Mouse (Mus musculus): ENCODE measurements around the gene CK137956. TPM values are rescaled to one million over a fixed set of nuclear protein-coding genes. Genes with fewer than 3 reads are reported as not detected.

The CK137956 gene
- polyA plus RNA-seq, 1 experiment from 2014 or later = not detected

- Histone ChIP-seq H3K36me3 (no peaks in the 10 kb centered on the region), H3K27ac (no peak overlapping the region), H3K27me3 (replicated peaks) (peaks cover 73% of the 10 kb centered on the region), H3K9ac (no peak overlapping the region), H3K4me2 (no peak overlapping the region), H3K9me3 (no peaks in the 10 kb centered on the region), H3K4me1 (peaks cover 8% of the 10 kb centered on the region; the same call in 1 of the 2 replicates), H3K4me3 (replicated peaks) (no peak overlapping the region)
- 10% methylated on average over 10 of the region's 10 CpGs for WGBS
- peak; percentile 42; the same call in 1 of the 2 replicates for ATAC-seq (ENCODE audit: insufficient read depth, low FRiP score, low read depth)
Observed at GRCm38 (mm10) chr4:127985874-127986273, 15.1 kb upstream of the CK137956 start.

- ATAC-seq (ENCODE audit: insufficient read depth, low FRiP score, low read depth) = no peak
- Histone ChIP-seq H3K36me3 (no peaks in the 10 kb centered on the region), H3K4me1 (peaks cover 8% of the 10 kb centered on the region; the same call in 1 of the 2 replicates), H3K9ac (no peak overlapping the region), H3K27ac (no peak overlapping the region), H3K9me3 (no peaks in the 10 kb centered on the region), H3K4me2 (no peak overlapping the region), H3K27me3 (replicated peaks) (peaks cover 59% of the 10 kb centered on the region), H3K4me3 (replicated peaks) (no peak overlapping the region)
- WGBS = 88% methylated on average over 2 of the region's 2 CpGs
Observed at GRCm38 (mm10) chr4:127984426-127984825, 13.7 kb upstream of the CK137956 start.

DNA sequence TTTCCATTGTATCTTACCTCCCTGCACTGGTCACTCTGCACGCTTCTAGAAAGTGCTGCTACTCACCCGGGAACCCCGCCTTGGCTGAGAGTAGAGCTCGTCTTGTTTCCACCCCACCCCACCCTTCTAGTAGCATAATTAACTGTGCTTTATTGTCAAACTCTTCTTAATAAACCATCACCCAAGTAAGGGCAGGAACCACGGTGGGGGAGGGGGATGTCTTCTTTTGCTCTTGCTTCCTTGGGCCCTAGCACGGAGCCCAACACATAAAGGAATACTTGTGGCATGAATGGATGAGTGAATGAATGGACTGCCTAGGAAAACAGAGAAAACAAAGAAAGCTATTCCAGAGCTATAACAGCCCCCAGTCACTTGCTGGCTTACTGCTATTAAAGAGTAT lies 10.4 kb upstream of the CK137956 start:
- Histone ChIP-seq H3K27me3 (replicated peaks) (peaks cover 27% of the 10 kb centered on the region), H3K27ac (no peak overlapping the region), H3K4me2 (no peak overlapping the region), H3K9ac (no peak overlapping the region), H3K4me3 (replicated peaks) (no peak overlapping the region), H3K9me3 (no peaks in the 10 kb centered on the region), H3K4me1 (no peaks in the 10 kb centered on the region), H3K36me3 (no peaks in the 10 kb centered on the region)
- WGBS = 77% methylated on average over 6 of the region's 6 CpGs
- ATAC-seq (ENCODE audit: insufficient read depth, low FRiP score, low read depth) = no peak

DNA sequence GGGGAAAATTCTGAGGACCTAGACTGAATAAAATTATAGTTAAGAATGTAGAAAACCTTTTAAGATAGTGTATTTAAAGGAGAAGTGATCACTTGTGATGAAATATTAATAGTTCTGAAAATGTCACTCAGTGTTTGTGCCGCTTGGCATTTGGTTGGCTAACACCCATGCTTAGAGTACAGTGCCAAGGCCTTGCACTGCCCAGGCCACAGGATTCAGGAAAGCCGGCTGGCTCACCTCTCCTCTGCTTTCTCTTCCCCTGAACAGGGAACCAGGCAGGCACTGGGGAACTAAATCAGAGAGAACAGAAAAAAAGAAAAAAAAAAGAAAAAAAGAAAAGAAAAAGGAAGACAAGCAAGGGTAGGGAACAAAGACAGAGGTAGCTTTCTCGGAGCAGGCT lies 2.2 kb upstream of the CK137956 start:
- WGBS = 81% methylated on average over 3 of the region's 3 CpGs
- peaks cover 42% of the 10 kb centered on the region for H3K27me3 ChIP-seq (replicated peaks)
- ATAC-seq (ENCODE audit: insufficient read depth, low FRiP score, low read depth) = no peak

GRCm38 (mm10) chr4:127970018-127970421 lies 731 bp downstream of the CK137956 start:
- ATAC-seq (ENCODE audit: insufficient read depth, low FRiP score, low read depth) = no peak
- H3K9me3 ChIP-seq = no peaks in the 10 kb centered on the region
- no peak overlapping the region for H3K4me3 ChIP-seq (replicated peaks)
- no peaks in the 10 kb centered on the region for H3K36me3 ChIP-seq
- H3K27me3 ChIP-seq (replicated peaks) = peaks cover 42% of the 10 kb centered on the region
- no peak overlapping the region for H3K9ac ChIP-seq
- H3K4me1 ChIP-seq = no peaks in the 10 kb centered on the region
- no peak overlapping the region for H3K27ac ChIP-seq
- no peak overlapping the region for H3K4me2 ChIP-seq
- 3% methylated on average over 7 of the region's 7 CpGs for WGBS

More for the DNA sequence above, 2.2 kb upstream of the CK137956 start:
- no peaks in the 10 kb centered on the region for H3K36me3 ChIP-seq
- no peaks in the 10 kb centered on the region for H3K4me1 ChIP-seq
- no peak overlapping the region for H3K4me3 ChIP-seq (replicated peaks)
- H3K27ac ChIP-seq = no peak overlapping the region
- no peak overlapping the region for H3K9ac ChIP-seq
- H3K9me3 ChIP-seq = no peaks in the 10 kb centered on the region
- no peak overlapping the region for H3K4me2 ChIP-seq

DNA sequence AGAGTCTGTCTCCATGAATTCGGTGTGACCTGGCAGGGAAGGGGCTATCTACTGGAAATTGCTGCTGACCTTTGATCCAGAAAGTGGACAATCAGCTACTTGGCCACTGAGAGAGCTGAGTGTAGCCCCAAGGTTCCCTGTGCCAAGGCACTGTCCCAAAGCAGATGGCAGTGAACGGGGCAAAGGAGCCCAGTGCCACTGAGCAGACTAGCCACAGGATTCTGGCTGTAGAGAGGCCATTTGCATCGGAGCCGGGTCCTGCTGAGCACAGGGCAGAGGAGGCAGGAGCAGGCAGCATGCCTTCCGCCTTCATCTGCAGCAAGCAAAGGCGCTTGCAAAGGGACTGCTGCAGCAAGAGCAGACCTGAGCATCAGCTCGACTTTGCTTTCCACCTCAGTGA lies 1.6 kb downstream of the CK137956 start:
- Histone ChIP-seq H3K27ac (no peak overlapping the region), H3K9me3 (no peaks in the 10 kb centered on the region), H3K4me1 (no peaks in the 10 kb centered on the region), H3K4me2 (no peak overlapping the region), H3K36me3 (no peaks in the 10 kb centered on the region), H3K9ac (no peak overlapping the region), H3K4me3 (replicated peaks) (no peak overlapping the region), H3K27me3 (replicated peaks) (peaks cover 42% of the 10 kb centered on the region)
- no peak for ATAC-seq (ENCODE audit: insufficient read depth, low FRiP score, low read depth)
- WGBS = 11% methylated on average over 7 of the region's 7 CpGs

DNA sequence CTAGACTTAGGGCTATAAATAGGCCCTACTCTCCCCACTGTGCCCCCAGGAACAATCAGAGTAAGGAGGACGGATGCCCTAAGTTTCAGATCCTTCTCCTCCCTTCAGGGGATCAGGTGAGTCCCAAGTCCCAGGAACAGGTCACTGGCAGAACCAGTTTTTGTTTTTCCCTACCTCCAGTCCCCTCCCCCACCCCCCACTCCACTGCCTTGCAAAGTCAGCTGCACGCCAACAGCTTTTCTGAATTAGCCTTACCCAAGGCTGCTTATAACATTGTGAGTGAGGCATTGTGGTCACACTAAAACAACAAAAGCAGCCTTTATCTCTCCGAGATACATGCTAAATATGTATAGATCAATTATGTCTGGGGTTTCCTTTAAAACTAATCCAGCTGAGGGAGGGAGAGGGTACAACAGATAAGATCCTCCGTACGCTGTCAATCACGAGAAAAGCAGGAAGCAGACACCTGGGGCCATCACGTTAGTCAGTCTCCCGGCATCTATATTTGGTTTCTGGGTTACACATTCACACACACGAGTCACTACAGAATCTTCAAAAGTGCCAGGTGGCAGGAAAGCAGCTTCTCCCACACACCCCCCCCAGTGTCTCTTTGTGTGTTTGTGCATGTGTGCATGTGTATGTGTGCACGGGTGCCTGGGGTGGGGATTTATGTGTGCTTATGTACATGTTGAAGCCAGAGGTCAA lies 17.6 kb downstream of the CK137956 start:
- H3K9me3 ChIP-seq = no peaks in the 10 kb centered on the region
- no peaks in the 10 kb centered on the region for H3K36me3 ChIP-seq
- ATAC-seq (ENCODE audit: insufficient read depth, low FRiP score, low read depth) = no peak
- no peak overlapping the region for H3K4me2 ChIP-seq
- no peak overlapping the region for H3K4me3 ChIP-seq (replicated peaks)
- H3K4me1 ChIP-seq = no peaks in the 10 kb centered on the region
- H3K9ac ChIP-seq = no peak overlapping the region
- 36% methylated on average over 10 of the region's 10 CpGs for WGBS
- no peaks in the 10 kb centered on the region for H3K27me3 ChIP-seq (replicated peaks)
- no peak overlapping the region for H3K27ac ChIP-seq

- Histone ChIP-seq H3K27ac (no peak overlapping the region), H3K4me1 (no peaks in the 10 kb centered on the region), H3K36me3 (no peaks in the 10 kb centered on the region), H3K27me3 (replicated peaks) (no peaks in the 10 kb centered on the region), H3K9me3 (no peaks in the 10 kb centered on the region), H3K4me3 (replicated peaks) (no peak overlapping the region), H3K4me2 (no peak overlapping the region), H3K9ac (no peak overlapping the region)
- ATAC-seq (ENCODE audit: insufficient read depth, low FRiP score, low read depth) = no peak
- WGBS = 70% methylated on average over 2 of the region's 2 CpGs
Observed at GRCm38 (mm10) chr4:127947696-127948095, 23.1 kb downstream of the CK137956 start.

DNA sequence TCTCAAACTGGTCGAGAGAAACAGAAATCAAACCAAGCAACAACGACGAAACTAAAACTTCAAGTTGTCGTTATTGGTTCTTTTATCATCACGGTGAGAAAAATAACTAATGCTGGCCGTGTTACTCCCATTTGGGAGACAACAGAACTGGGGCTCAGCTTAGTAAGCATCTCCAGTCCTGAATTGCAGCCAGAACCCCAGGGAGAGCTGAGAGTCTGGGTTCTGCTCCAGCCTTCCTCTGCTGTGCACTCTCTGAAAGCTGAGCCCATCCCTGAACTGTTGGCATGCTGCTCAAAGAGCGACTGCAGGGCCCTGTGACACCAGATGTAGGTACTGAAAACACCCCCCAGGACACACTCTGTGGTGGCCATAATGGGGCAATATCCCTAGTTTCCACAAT lies 33.3 kb downstream of the CK137956 start:
- Histone ChIP-seq H3K9ac (no peak overlapping the region), H3K27me3 (replicated peaks) (no peaks in the 10 kb centered on the region), H3K27ac (no peak overlapping the region), H3K4me1 (no peaks in the 10 kb centered on the region), H3K4me2 (no peak overlapping the region), H3K36me3 (no peaks in the 10 kb centered on the region), H3K4me3 (replicated peaks) (no peak overlapping the region), H3K9me3 (no peaks in the 10 kb centered on the region)
- no peak for ATAC-seq (ENCODE audit: insufficient read depth, low FRiP score, low read depth)
- WGBS = 80% methylated on average over 7 of the region's 7 CpGs

- Histone ChIP-seq H3K4me2 (no peak overlapping the region), H3K36me3 (no peaks in the 10 kb centered on the region), H3K4me3 (replicated peaks) (no peak overlapping the region), H3K27ac (no peak overlapping the region), H3K9me3 (no peaks in the 10 kb centered on the region), H3K4me1 (no peaks in the 10 kb centered on the region), H3K9ac (no peak overlapping the region), H3K27me3 (replicated peaks) (no peaks in the 10 kb centered on the region)
- ATAC-seq (ENCODE audit: insufficient read depth, low FRiP score, low read depth) = no peak
- WGBS = 40% methylated on average over 3 of the region's 3 CpGs
Observed at GRCm38 (mm10) chr4:127935369-127935768, 35.4 kb downstream of the CK137956 start.

DNA sequence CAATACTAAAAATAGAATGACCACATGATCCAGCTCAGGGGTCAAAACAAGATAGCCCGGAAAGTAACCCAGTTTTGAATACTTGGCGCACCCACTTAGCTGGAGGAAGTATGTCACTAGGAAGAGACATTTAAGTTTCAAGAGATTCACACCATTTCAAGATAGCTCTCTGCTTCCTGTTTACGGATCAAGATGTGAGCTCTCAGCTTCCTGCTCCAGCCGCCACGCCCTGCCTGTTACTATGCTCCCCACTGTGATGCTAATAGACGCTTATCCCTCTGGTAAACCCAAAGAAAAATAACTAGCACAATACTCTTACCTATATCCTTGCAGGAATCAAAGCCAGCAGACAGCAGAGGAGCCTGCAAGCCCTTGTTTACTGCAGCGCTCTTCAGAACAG lies 57.2 kb downstream of the CK137956 start:
- no peaks in the 10 kb centered on the region for H3K4me1 ChIP-seq
- no peaks in the 10 kb centered on the region for H3K36me3 ChIP-seq
- no peak for ATAC-seq (ENCODE audit: insufficient read depth, low FRiP score, low read depth)
- H3K27me3 ChIP-seq (replicated peaks) = no peaks in the 10 kb centered on the region
- WGBS = 86% methylated on average over 7 of the region's 7 CpGs
- H3K4me2 ChIP-seq = no peak overlapping the region
- no peak overlapping the region for H3K9ac ChIP-seq
- no peaks in the 10 kb centered on the region for H3K9me3 ChIP-seq
- H3K4me3 ChIP-seq (replicated peaks) = no peak overlapping the region
- no peak overlapping the region for H3K27ac ChIP-seq

GRCm38 (mm10) chr4:127907151-127907550 lies 63.6 kb downstream of the CK137956 start:
- no peaks in the 10 kb centered on the region for H3K4me1 ChIP-seq
- no peaks in the 10 kb centered on the region for H3K27me3 ChIP-seq (replicated peaks)
- H3K36me3 ChIP-seq = no peaks in the 10 kb centered on the region
- no peak for ATAC-seq (ENCODE audit: insufficient read depth, low FRiP score, low read depth)
- H3K4me2 ChIP-seq = no peak overlapping the region
- no peak overlapping the region for H3K27ac ChIP-seq
- no peak overlapping the region for H3K9ac ChIP-seq
- WGBS = 61% methylated on average over 8 of the region's 8 CpGs
- no peaks in the 10 kb centered on the region for H3K9me3 ChIP-seq
- no peak overlapping the region for H3K4me3 ChIP-seq (replicated peaks)

- Histone ChIP-seq H3K36me3 (no peaks in the 10 kb centered on the region), H3K9me3 (no peaks in the 10 kb centered on the region), H3K27ac (no peak overlapping the region), H3K4me3 (replicated peaks) (no peak overlapping the region), H3K4me2 (no peak overlapping the region), H3K4me1 (no peaks in the 10 kb centered on the region), H3K27me3 (replicated peaks) (no peaks in the 10 kb centered on the region), H3K9ac (no peak overlapping the region)
- 53% methylated on average over 3 of the region's 3 CpGs for WGBS
- ATAC-seq (ENCODE audit: insufficient read depth, low FRiP score, low read depth) = no peak
Observed at GRCm38 (mm10) chr4:127903954-127904353, 66.8 kb downstream of the CK137956 start.
